Mouse (Mus musculus) urinary bladder, postnatal 36 days (tissue): ENCODE data around the gene Vgll4.

ENCODE experiments used
- DNase-seq, 2 experiments: peaks; one replicate each; pipeline ENCODE4 v3.0.0; 2022; ENCODE audit warnings: low spot score in 2 of 2, mixed read lengths in 1 of 2

Gene Vgll4

GRCm38 (mm10) chr6:114918994-114919393 lies 50.8 kb downstream of the Vgll4 start:
- no peak for DNase-seq

GRCm38 (mm10) chr6:114917770-114918635 lies 51.8 kb downstream of the Vgll4 start:
- no peak for DNase-seq

- no peak for DNase-seq
Observed at GRCm38 (mm10) chr6:114917129-114917528, 52.7 kb downstream of the Vgll4 start.

GRCm38 (mm10) chr6:114916715-114916992 lies 53.1 kb downstream of the Vgll4 start:
- DNase-seq, result no peak

- DNase-seq, result no peak
Observed at GRCm38 (mm10) chr6:114915915-114916714, 53.7 kb downstream of the Vgll4 start.

GRCm38 (mm10) chr6:114914041-114914716 lies 55.6 kb downstream of the Vgll4 start:
- no peak for DNase-seq

- no peak for DNase-seq
Observed at GRCm38 (mm10) chr6:114913142-114913541, 56.7 kb downstream of the Vgll4 start.

- DNase-seq, result no peak
Observed at GRCm38 (mm10) chr6:114911540-114911939, 58.3 kb downstream of the Vgll4 start.

- DNase-seq, result no peak
Observed at GRCm38 (mm10) chr6:114909801-114910200, 60.0 kb downstream of the Vgll4 start.

GRCm38 (mm10) chr6:114907459-114907858 lies 62.3 kb downstream of the Vgll4 start:
- no peak for DNase-seq

GRCm38 (mm10) chr6:114906209-114906608 lies 63.6 kb downstream of the Vgll4 start:
- DNase-seq, result no peak

- DNase-seq, result no peak
Observed at GRCm38 (mm10) chr6:114905253-114906028, 64.4 kb downstream of the Vgll4 start.

- DNase-seq, result no peak
Observed at GRCm38 (mm10) chr6:114904818-114905217, 65.0 kb downstream of the Vgll4 start.

GRCm38 (mm10) chr6:114904233-114904632 lies 65.6 kb downstream of the Vgll4 start:
- DNase-seq, result no peak

- no peak for DNase-seq
Observed at GRCm38 (mm10) chr6:114901921-114902320, 67.9 kb downstream of the Vgll4 start.

- peak in 1 of 2 experiments; percentile 41 for DNase-seq
Observed at GRCm38 (mm10) chr6:114901321-114901824, 68.4 kb downstream of the Vgll4 start.

GRCm38 (mm10) chr6:114900194-114900593 lies 69.6 kb downstream of the Vgll4 start:
- no peak for DNase-seq

GRCm38 (mm10) chr6:114899652-114900051 lies 70.1 kb downstream of the Vgll4 start:
- no peak for DNase-seq

GRCm38 (mm10) chr6:114898949-114899348 lies 70.8 kb downstream of the Vgll4 start:
- DNase-seq, result no peak

- DNase-seq, result no peak
Observed at GRCm38 (mm10) chr6:114896281-114896680, 73.5 kb downstream of the Vgll4 start.

- DNase-seq, result no peak
Observed at GRCm38 (mm10) chr6:114895191-114895590, 74.6 kb downstream of the Vgll4 start.
